Mouse (Mus musculus): ENCODE data around the gene Dusp14.

DNA sequence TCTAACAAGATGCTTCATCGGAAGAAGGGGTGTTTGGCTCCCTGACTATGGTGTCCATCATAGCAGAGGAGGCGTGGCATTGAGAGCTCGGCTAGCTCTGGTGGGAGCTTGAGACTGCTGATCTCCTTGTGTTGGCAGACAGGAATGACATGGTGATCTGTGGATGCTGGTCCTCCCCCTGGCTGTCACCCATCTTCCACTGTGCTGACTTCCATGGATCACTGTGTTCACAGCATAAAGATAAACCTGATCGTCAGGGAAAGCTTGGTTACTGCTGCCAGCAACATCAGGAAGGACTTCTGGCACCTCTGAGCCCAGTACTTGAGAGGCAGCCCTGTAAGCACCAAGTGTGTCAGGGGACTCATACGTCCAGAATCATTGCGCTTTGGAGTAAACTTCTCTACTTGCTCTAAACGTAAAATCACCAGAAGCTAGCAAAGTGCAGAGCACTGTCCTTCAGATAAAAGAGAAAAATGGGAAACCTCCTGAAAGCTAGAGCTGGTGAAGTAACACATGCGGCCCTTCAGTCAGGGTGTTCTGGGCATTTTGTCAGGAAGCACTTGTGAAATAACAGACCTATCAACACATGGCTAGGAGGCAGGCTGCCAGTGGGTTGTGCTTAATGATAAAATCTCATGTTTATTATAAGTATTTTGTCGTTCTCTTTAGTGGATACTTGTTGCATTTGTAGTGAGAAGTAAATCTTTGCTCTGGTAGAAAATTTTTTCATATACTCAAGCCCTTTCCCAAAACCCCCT, 40.6 kb downstream of the Dusp14 start:
- TF ChIP-seq EP300 (IDR thresholded peaks at IDR 0.05; ENCODE audit: low read depth) = no peak
- TF ChIP-seq CTCF (IDR thresholded peaks at IDR 0.05; ENCODE audit: low read depth) = no peak
